Comparison of ENCODE assay signal across 12 mouse cellular contexts in the genomic region with DNA sequence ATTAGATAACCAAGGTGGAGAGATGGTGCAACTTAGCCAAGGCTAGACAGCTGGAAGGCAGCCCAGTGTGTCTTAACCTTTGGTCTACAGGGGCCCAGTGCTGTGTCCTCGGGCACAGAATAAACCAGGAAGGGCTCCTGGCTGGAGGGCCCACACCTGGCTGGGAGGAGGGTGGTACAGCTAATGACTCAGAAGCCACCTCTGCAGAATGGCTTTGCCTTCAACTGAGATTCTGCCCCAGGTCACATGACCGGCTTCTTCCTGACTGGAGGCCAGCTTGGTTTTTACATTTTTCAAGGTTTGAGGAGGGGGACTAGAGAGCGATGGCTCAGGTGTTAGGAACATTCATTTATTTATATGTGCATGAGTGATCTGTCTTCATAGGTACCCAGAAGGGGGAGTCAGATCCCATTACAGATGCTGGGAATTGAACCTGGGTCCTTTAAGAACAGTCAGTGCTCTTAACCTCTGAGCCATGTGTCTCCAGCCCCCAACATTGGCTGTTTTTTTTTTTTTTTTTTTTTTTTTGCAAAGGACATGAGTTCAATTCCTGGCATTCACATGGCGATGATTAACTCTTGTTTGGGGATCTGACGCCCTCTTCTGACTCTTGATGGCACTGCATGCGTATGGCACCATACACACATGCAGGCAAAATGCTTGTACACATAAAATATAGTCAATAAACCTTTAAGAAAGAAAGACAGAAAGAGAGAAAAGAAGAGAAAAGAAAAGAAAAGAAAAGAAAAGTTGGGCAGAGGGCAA. TPM values are rescaled to one million over a fixed set of nuclear protein-coding genes. Genes with fewer than 3 reads are reported as not detected.
DNase-seq lines count a peak whose midpoint lies in the region; ATAC-seq and TF ChIP-seq lines count a peak whose summit lies in the region.
"Had no signal": no experiment of that assay in that cellular context is flagged by ENCODE, and none has a peak within 500 bp of the region (broad histone marks: within the 10 kb centered on the region; RNA-seq: fewer than 3 reads in every experiment).

No protein-coding gene starts in this region.

- H3K36me3 ChIP-seq in kidney, adult 2 months (ENCODE audit: control insufficient read depth, insufficient read depth, low read length) = no peaks in the 10 kb centered on the region
- H3K36me3 ChIP-seq in liver, embryonic 16.5 days (ENCODE audit: control insufficient read depth, insufficient read depth) = peaks cover 90% of the 10 kb centered on the region
- H3K36me3 ChIP-seq in neural tube, embryonic 15.5 days = no peaks in the 10 kb centered on the region

- H3K27ac ChIP-seq in kidney, adult 2 months (ENCODE audit: insufficient read depth, low read depth, low read length) = no peak overlapping the region
- H3K27ac ChIP-seq in liver, embryonic 16.5 days (ENCODE audit: low read length) = peak overlapping the region; percentile 88
- H3K27ac ChIP-seq in neural tube, embryonic 15.5 days (replicated peaks) = no peak overlapping the region
- H3K27ac ChIP-seq: embryonic facial prominence, embryonic 13.5 days; limb, embryonic 13.5 days had no signal

- no peak for DNase-seq in kidney, adult 2 months
- no peak for DNase-seq in kidney, postnatal 25 days
- DNase-seq in CD4-positive helper T cell, adult 2 months (ENCODE audit: low read depth, low spot score) = peak; percentile 60
- DNase-seq in testis, postnatal 14 days (ENCODE audit: low spot score) = no peak
- DNase-seq in urinary bladder, adult 2 months (ENCODE audit: low spot score) = no peak
- DNase-seq: heart, postnatal 36 days had no signal

- TF ChIP-seq POLR2A in kidney, adult 2 months (IDR thresholded peaks at IDR 0.05; ENCODE audit: low read depth, low read length) = no peak

- H3K27me3 ChIP-seq in kidney, adult 2 months (replicated peaks; ENCODE audit: control insufficient read depth, insufficient read depth, low read length) = no peaks in the 10 kb centered on the region
- no peaks in the 10 kb centered on the region for H3K27me3 ChIP-seq in liver, embryonic 16.5 days (ENCODE audit: control insufficient read depth, insufficient read depth, low read depth, low read length)
- H3K27me3 ChIP-seq in neural tube, embryonic 15.5 days (replicated peaks) = no peaks in the 10 kb centered on the region
- H3K27me3 ChIP-seq: embryonic facial prominence, embryonic 13.5 days; limb, embryonic 13.5 days; Patski had no signal

- ATAC-seq in common myeloid progenitor, adult 5-6 weeks (replicated peaks; ENCODE audit: low read depth, poor library complexity, severe bottlenecking) = 0 out of 2 replicates have a peak, but pooled peaks have one; percentile 9
- ATAC-seq in liver, embryonic 16.5 days (ENCODE audit: low read depth) = peak; percentile 23
- no peak for ATAC-seq in neural tube, embryonic 15.5 days (ENCODE audit: low FRiP score)
- ATAC-seq: Patski had no signal

- WGBS in kidney, adult 2 months = 87% methylated on average over 6 of the region's 6 CpGs
- 66% methylated on average over 6 of the region's 6 CpGs for WGBS in liver, embryonic 16.5 days (ENCODE audit: insufficient replicate concordance)
- 86% methylated on average over 6 of the region's 6 CpGs for WGBS in neural tube, embryonic 15.5 days

- H3K9me3 ChIP-seq in liver, embryonic 16.5 days (replicated peaks; ENCODE audit: control insufficient read depth, low read length) = no peaks in the 10 kb centered on the region
- no peaks in the 10 kb centered on the region for H3K9me3 ChIP-seq in neural tube, embryonic 15.5 days (replicated peaks)
- H3K9me3 ChIP-seq: embryonic facial prominence, embryonic 13.5 days; limb, embryonic 13.5 days had no signal

- no peaks in the 10 kb centered on the region; the same call in 1 of the 2 replicates for H3K4me1 ChIP-seq in kidney, adult 2 months (ENCODE audit: control insufficient read depth, insufficient read depth, low read length)
- H3K4me1 ChIP-seq in liver, embryonic 16.5 days (ENCODE audit: control insufficient read depth, low read depth, low read length) = peaks cover 63% of the 10 kb centered on the region
- H3K4me1 ChIP-seq in neural tube, embryonic 15.5 days = no peaks in the 10 kb centered on the region
- H3K4me1 ChIP-seq: embryonic facial prominence, embryonic 13.5 days; limb, embryonic 13.5 days had no signal

- peak overlapping the region; percentile 70 for H3K4me2 ChIP-seq in liver, embryonic 16.5 days (ENCODE audit: low read depth, low read length)
- no peak overlapping the region for H3K4me2 ChIP-seq in neural tube, embryonic 15.5 days
- H3K4me2 ChIP-seq: embryonic facial prominence, embryonic 13.5 days; limb, embryonic 13.5 days had no signal

- peak; percentile 56 for TF ChIP-seq CTCF in kidney, adult 2 months (conservative IDR thresholded peaks at IDR 0.05; ENCODE audit: insufficient read depth, insufficient read length, low read depth, low read length)

- no peak overlapping the region for H3K4me3 ChIP-seq in kidney, adult 2 months (ENCODE audit: insufficient read depth, low read depth, low read length)
- H3K4me3 ChIP-seq in liver, embryonic 16.5 days (ENCODE audit: low read depth, low read length) = peak overlapping the region; percentile 43
- no peak overlapping the region for H3K4me3 ChIP-seq in neural tube, embryonic 15.5 days (replicated peaks)
- H3K4me3 ChIP-seq: embryonic facial prominence, embryonic 13.5 days; limb, embryonic 13.5 days had no signal

- H3K9ac ChIP-seq in liver, embryonic 16.5 days (ENCODE audit: low read depth, low read length) = peak overlapping the region; percentile 56
- no peak overlapping the region for H3K9ac ChIP-seq in neural tube, embryonic 15.5 days (replicated peaks)
- H3K9ac ChIP-seq: embryonic facial prominence, embryonic 13.5 days; limb, embryonic 13.5 days had no signal

RNA-seq across cellular contexts. Expression of a gene that starts 17.0 kb away (rescaled TPM):
- polyA plus RNA-seq in kidney, adult 2 months (2012; rRNA removed) = 2.1 and 2.2 TPM in 2 replicates
- total RNA-seq in common myeloid progenitor, adult 5-6 weeks (2017) = 4.3 and 6.8 TPM in 2 replicates
- 83.5 and 93.6 TPM in 2 replicates for polyA plus RNA-seq in liver, embryonic 16.5 days (2015; fragmentation: Nextera tagmentation; extraction: Ambion mirVana)
- 0.50 TPM in 2 replicates for polyA plus RNA-seq in urinary bladder, adult 2 months (2012; rRNA removed)
- 2.1 and 4.4 TPM in 2 replicates for polyA plus RNA-seq in neural tube, embryonic 15.5 days (2015; fragmentation: Nextera tagmentation; extraction: Ambion mirVana)

RNA-seq across cellular contexts. Expression of a gene that starts 17.0 kb away (rescaled TPM):
- 5.7 and 7.0 TPM in 2 replicates for polyA plus RNA-seq in kidney, adult 2 months (2012; rRNA removed)
- total RNA-seq in common myeloid progenitor, adult 5-6 weeks (2017) = not detected in 2 replicates
- 2.2 and 3.0 TPM in 2 replicates for polyA plus RNA-seq in liver, embryonic 16.5 days (2015; fragmentation: Nextera tagmentation; extraction: Ambion mirVana)
- polyA plus RNA-seq in urinary bladder, adult 2 months (2012; rRNA removed) = 11.7 and 11.8 TPM in 2 replicates
- polyA plus RNA-seq in neural tube, embryonic 15.5 days (2015; fragmentation: Nextera tagmentation; extraction: Ambion mirVana) = 6.6 and 6.7 TPM in 2 replicates

RNA-seq across cellular contexts. Expression of a gene that starts 45.9 kb away (rescaled TPM):
- 259 and 289 TPM in 2 replicates for polyA plus RNA-seq in kidney, adult 2 months (2012; rRNA removed)
- total RNA-seq in common myeloid progenitor, adult 5-6 weeks (2017) = 2.2 TPM in 1 of 2 replicates, not detected in the other
- polyA plus RNA-seq in liver, embryonic 16.5 days (2015; fragmentation: Nextera tagmentation; extraction: Ambion mirVana) = 37.5 and 40.6 TPM in 2 replicates
- polyA plus RNA-seq in urinary bladder, adult 2 months (2012; rRNA removed) = 272 and 386 TPM in 2 replicates
- 227 TPM in 2 replicates for polyA plus RNA-seq in neural tube, embryonic 15.5 days (2015; fragmentation: Nextera tagmentation; extraction: Ambion mirVana)

RNA-seq across cellular contexts. Expression of a gene that starts 58.4 kb away (rescaled TPM):
- polyA plus RNA-seq in kidney, adult 2 months (2012; rRNA removed) = 29.9 and 50.8 TPM in 2 replicates
- not detected in 2 replicates for total RNA-seq in common myeloid progenitor, adult 5-6 weeks (2017)
- 25.3 and 29.8 TPM in 2 replicates for polyA plus RNA-seq in liver, embryonic 16.5 days (2015; fragmentation: Nextera tagmentation; extraction: Ambion mirVana)
- polyA plus RNA-seq in urinary bladder, adult 2 months (2012; rRNA removed) = 42.6 and 65.1 TPM in 2 replicates
- polyA plus RNA-seq in neural tube, embryonic 15.5 days (2015; fragmentation: Nextera tagmentation; extraction: Ambion mirVana) = 2.2 and 2.5 TPM in 2 replicates

Comparison
In these comparisons a context has a peak if more than half of its experiments do, and no peak if none do; other contexts are left out.
1. RNA of a gene that starts 17.0 kb away (polyA plus RNA-seq): 83.5 to 93.6 TPM in liver, embryonic 16.5 days; 2.1 to 2.2 TPM in kidney, adult 2 months, 2.1 to 4.4 TPM in neural tube, embryonic 15.5 days and 0.50 TPM in urinary bladder, adult 2 months; every median in the first group is over 10 times any median in the second.